Mouse (Mus musculus) cortical plate, adult 2 months (tissue): ENCODE measurements around the gene Chchd2. TPM values are rescaled to one million over a fixed set of nuclear protein-coding genes. Genes with fewer than 3 reads are reported as not detected.

Experiments used
- H3K27ac ChIP-seq: fragments of 200-500 bp; 2 replicates; pipeline ENCODE4 v1.5.1; 2012; ENCODE audit warnings: low read length, control low read depth, inconsistent platforms; ENCODE audit not compliant: insufficient read depth
- H3K4me1 ChIP-seq: fragments of 200-500 bp; 2 replicates; pipeline ENCODE4 v1.6.1; 2011; ENCODE audit warnings: low read length; ENCODE audit not compliant: control insufficient read depth, insufficient read depth
- H3K4me3 ChIP-seq: fragments of 200-500 bp; 2 replicates; pipeline ENCODE4 v1.5.1; 2011; ENCODE audit warnings: mild to moderate bottlenecking, low read length, control low read depth; ENCODE audit not compliant: insufficient read depth
- CTCF ChIP-seq: fragments of 200-500 bp; IDR thresholded peaks from 2 replicates; pipeline ENCODE4 v1.5.1; 2011; ENCODE audit warnings: mild to moderate bottlenecking, control low read depth, low read length; ENCODE audit not compliant: insufficient read depth; ENCODE audit errors: extremely low read depth
- POLR2A ChIP-seq: fragments of 200-500 bp; IDR thresholded peaks from 2 replicates; pipeline ENCODE4 v1.6.1; 2011; ENCODE audit warnings: mild to moderate bottlenecking, low read length, control low read depth; ENCODE audit not compliant: insufficient read depth; ENCODE audit errors: extremely low read depth
- polyA plus RNA-seq: library from polyadenylated mRNA; depleted of rRNA; stranded (reverse); fragments of >200 nt; gene quantifications from 2 replicates; pipeline ENCODE4 v1.2.3, GENCODE M21; 2012

Chchd2 gene
- polyA plus RNA-seq, 1 experiment = 800 TPM

- H3K4me1 ChIP-seq = peaks cover 2% of the 10 kb centered on the region; the same call in 1 of the 2 replicates
- no peak overlapping the region for H3K27ac ChIP-seq
- TF ChIP-seq CTCF = no peak
- no peak for TF ChIP-seq POLR2A
- no peak overlapping the region for H3K4me3 ChIP-seq
Measured at GRCm38 (mm10) chr5:129879888-129880287, 7.4 kb downstream of the Chchd2 start.

GRCm38 (mm10) chr5:129878946-129879345, 8.3 kb downstream of the Chchd2 start:
- H3K27ac ChIP-seq = peak overlapping the region; percentile 16; the same call in 1 of the 2 replicates
- H3K4me1 ChIP-seq = peaks cover 2% of the 10 kb centered on the region; the same call in 1 of the 2 replicates
- H3K4me3 ChIP-seq = no peak overlapping the region
- TF ChIP-seq CTCF (peak; percentile 32; the same call in 1 of the 2 replicates), POLR2A (no peak)

- Histone ChIP-seq H3K27ac (peak overlapping the region; percentile 16), H3K4me3 (no peak overlapping the region), H3K4me1 (peaks cover 2% of the 10 kb centered on the region; the same call in 1 of the 2 replicates)
- TF ChIP-seq CTCF = no peak
- TF ChIP-seq POLR2A = no peak
Measured at GRCm38 (mm10) chr5:129877731-129878455, 9.4 kb downstream of the Chchd2 start.

GRCm38 (mm10) chr5:129875098-129875497, 12.2 kb downstream of the Chchd2 start:
- H3K4me3 ChIP-seq = no peak overlapping the region
- no peak overlapping the region for H3K27ac ChIP-seq
- H3K4me1 ChIP-seq = peaks cover 2% of the 10 kb centered on the region; the same call in 1 of the 2 replicates
- no peak for TF ChIP-seq POLR2A

- no peak overlapping the region for H3K4me3 ChIP-seq
- H3K27ac ChIP-seq = no peak overlapping the region
- peaks cover 2% of the 10 kb centered on the region; the same call in 1 of the 2 replicates for H3K4me1 ChIP-seq
- TF ChIP-seq POLR2A (no peak), CTCF (no peak)
Measured at GRCm38 (mm10) chr5:129873942-129874341, 13.3 kb downstream of the Chchd2 start.

GRCm38 (mm10) chr5:129871238-129871637, 16.0 kb downstream of the Chchd2 start:
- no peaks in the 10 kb centered on the region for H3K4me1 ChIP-seq
- no peak overlapping the region for H3K27ac ChIP-seq
- TF ChIP-seq POLR2A (no peak), CTCF (no peak)
- no peak overlapping the region for H3K4me3 ChIP-seq

GRCm38 (mm10) chr5:129869238-129869995, 17.9 kb downstream of the Chchd2 start:
- no peak for TF ChIP-seq CTCF
- TF ChIP-seq POLR2A = no peak
- Histone ChIP-seq H3K4me1 (no peaks in the 10 kb centered on the region), H3K27ac (no peak overlapping the region), H3K4me3 (no peak overlapping the region)

- no peak for TF ChIP-seq POLR2A
- no peak for TF ChIP-seq CTCF
- Histone ChIP-seq H3K4me3 (no peak overlapping the region), H3K4me1 (no peaks in the 10 kb centered on the region), H3K27ac (no peak overlapping the region)
Measured at GRCm38 (mm10) chr5:129865841-129866240, 21.4 kb downstream of the Chchd2 start.

GRCm38 (mm10) chr5:129864467-129864866, 22.8 kb downstream of the Chchd2 start:
- 0 out of 2 replicates have a peak, but pooled peaks have one; percentile 15 for TF ChIP-seq POLR2A
- peak; percentile 42 for TF ChIP-seq CTCF
- H3K4me1 ChIP-seq = no peaks in the 10 kb centered on the region
- H3K27ac ChIP-seq = no peak overlapping the region
- H3K4me3 ChIP-seq = no peak overlapping the region

GRCm38 (mm10) chr5:129862325-129862724, 24.9 kb downstream of the Chchd2 start:
- Histone ChIP-seq H3K4me1 (no peaks in the 10 kb centered on the region), H3K27ac (no peak overlapping the region), H3K4me3 (no peak overlapping the region)
- TF ChIP-seq POLR2A (no peak), CTCF (no peak)

GRCm38 (mm10) chr5:129856414-129856813, 30.9 kb downstream of the Chchd2 start:
- H3K4me1 ChIP-seq = no peaks in the 10 kb centered on the region
- TF ChIP-seq POLR2A (no peak), CTCF (no peak)
- H3K27ac ChIP-seq = no peak overlapping the region
- no peak overlapping the region for H3K4me3 ChIP-seq
